Mouse (Mus musculus) common myeloid progenitor, adult 5-6 weeks (primary cell): ENCODE measurements around the gene Idua. TPM values are rescaled to one million over a fixed set of nuclear protein-coding genes. Genes with fewer than 3 reads are reported as not detected.

Source experiments
- ATAC-seq: replicated peaks from 2 replicates; pipeline ENCODE4 v1.8.0; 2016; ENCODE audit warnings: low read depth, mild to moderate bottlenecking, moderate TSS enrichment, inconsistent platforms; ENCODE audit not compliant: poor library complexity, severe bottlenecking
- total RNA-seq: library from RNA; stranded (forward); fragments of 200-1000, 187-1606 nt; gene quantifications from 2 replicates; pipeline ENCODE4 v1.2.3, GENCODE M21; 2017

Idua gene
- total RNA-seq, 1 experiment from 2014 or later: 6.6 TPM

GRCm38 (mm10) chr5:108713096-108713495, 53.0 kb downstream of the Idua start:
- ATAC-seq: no peak

DNA sequence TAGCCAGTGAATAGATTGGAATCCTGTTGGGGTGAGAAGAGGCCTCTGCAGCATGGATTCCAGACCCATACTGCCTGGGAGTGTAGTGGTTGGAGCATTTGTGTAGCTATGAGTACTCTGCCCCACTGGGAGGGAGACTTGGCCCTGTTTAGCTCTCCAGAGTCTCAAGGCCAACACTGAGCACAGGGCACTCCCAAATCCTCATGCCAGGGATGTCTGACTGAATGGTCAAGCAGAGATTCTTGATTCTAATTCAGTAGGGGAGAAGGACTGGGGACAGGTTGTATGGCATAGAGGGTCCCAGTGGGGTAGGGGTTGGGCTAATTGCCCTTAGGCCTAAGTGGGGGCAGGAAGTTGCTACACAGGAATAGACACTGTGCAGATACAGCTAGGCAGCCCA, 53.6 kb downstream of the Idua start:
- ATAC-seq: no peak

- no peak for ATAC-seq
Observed at GRCm38 (mm10) chr5:108714149-108714548, 54.0 kb downstream of the Idua start.

DNA sequence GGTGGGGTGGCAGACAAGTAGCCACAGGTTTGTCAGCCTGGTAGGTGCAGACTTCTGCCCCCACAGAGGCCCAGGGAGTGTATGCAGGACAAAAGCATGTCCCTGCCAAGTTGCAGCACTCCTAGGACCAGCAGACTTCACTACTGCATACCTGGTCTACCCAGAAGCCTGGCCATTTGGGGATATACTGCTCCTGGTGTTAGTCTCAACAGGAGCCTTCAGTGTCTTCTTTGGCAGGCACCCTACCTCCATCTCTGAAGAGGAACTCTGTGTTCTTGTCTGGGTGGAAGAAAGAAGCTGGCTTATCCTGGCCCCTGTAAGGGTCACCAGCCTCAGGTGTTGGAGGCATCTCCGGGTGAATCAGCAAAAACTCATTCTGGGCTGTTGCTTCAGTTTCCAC, 55.8 kb downstream of the Idua start:
- no peak for ATAC-seq

- ATAC-seq: no peak
Observed at GRCm38 (mm10) chr5:108718051-108718450, 57.9 kb downstream of the Idua start.

- ATAC-seq: no peak
Observed at GRCm38 (mm10) chr5:108719761-108720160, 59.6 kb downstream of the Idua start.

DNA sequence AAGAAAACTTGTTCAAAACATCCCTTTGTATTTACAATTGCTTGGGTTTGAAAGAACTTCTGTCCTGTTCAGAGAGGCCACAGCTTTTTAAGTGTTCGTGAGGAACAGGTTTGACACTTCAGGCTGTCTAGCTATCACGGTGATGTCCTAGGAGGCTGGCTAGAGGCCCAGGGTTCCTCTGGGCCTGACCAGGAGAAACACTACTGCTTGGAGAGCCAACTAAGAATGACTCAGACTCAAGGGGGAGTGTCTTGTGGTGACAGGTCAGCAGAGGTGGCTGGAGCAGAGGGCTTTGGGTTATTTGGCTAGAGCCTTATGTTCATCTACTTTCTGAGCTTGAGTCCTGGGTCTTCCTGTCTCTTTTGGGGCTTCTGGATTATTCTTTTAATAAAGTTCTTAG, 63.9 kb downstream of the Idua start:
- no peak for ATAC-seq

DNA sequence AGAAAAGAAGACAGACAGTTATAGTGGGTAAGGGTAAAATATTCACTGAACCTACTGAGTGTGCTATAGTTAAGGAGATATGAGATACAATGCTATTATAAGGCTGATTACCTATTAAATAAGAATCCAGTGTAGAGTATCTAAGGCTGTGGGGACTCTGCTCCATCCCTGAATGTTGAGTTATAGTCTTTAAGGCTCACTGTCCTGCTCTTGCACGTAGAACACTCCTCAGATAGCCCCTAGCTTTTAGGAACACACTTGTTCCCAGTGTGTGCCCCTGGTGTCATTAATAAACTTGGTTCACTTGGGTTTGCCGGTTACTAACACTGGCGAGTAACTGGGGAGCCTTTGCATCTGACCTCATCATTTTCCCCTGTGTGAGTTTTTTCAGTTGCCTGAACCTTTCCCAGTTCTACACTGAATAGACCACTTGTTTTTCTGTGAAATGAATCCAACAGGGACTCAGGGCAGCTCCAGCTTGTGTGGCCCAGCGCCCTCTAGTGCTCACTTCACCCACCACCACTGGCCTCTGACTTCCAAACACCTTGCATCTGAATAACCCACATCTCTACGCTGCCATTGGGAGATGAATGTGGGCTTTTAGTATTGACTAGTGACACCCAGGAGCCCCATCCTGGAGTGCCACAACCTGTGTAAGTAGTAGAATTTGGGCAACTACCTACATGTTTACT, 66.6 kb downstream of the Idua start:
- peak; percentile 97 for ATAC-seq

DNA sequence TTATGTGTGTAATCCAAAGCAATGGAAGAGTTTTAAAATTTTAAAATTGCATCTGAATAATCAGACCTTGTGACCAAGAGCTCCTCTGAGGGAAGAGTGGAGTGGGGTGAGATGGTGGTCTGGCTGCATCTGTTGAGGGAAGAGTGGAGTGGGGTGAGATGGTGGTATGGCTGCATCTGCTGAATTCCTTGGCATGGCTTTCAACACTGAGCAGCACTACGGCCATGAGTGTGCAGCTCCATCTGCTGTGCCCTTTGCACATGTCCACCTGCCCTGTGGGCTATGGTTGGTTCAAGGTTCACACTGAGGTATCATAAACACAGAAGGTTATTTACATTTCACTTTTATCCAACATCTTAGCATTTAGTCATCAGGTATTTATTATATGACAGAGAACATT, 67.3 kb downstream of the Idua start:
- no peak for ATAC-seq

Other genes with a start within 250 kb of the Idua start
- 186 and 241 TPM in 2 replicates for gene Atp5k, start 225.9 kb upstream of the Idua start, total RNA-seq
- gene Mfsd7a, start 211.4 kb upstream of the Idua start, total RNA-seq: 0.46 TPM in 1 of 2 replicates, not detected in the other
- gene Pcgf3, start 199.1 kb upstream of the Idua start, total RNA-seq: 13.0 and 16.1 TPM in 2 replicates
- gene Cplx1, start 110.3 kb upstream of the Idua start, total RNA-seq: 0.27 TPM in 1 of 2 replicates, not detected in the other
- gene Gak, start 30.6 kb upstream of the Idua start, total RNA-seq: 102 and 105 TPM in 2 replicates
- gene Tmem175, start 30.6 kb upstream of the Idua start, total RNA-seq: 17.2 and 19.9 TPM in 2 replicates
- 6.2 and 12.8 TPM in 2 replicates for gene Dgkq, start 9.3 kb downstream of the Idua start, total RNA-seq
- 3.9 and 5.1 TPM in 2 replicates for gene Slc26a1, start 15.2 kb downstream of the Idua start, total RNA-seq
- gene Fgfrl1, start 32.1 kb downstream of the Idua start, total RNA-seq: 1.6 and 3.7 TPM in 2 replicates
- gene Rnf212, start 114.7 kb downstream of the Idua start, total RNA-seq: 0.78 TPM in 1 of 2 replicates, not detected in the other
- not detected in 2 replicates for gene Tmed11, start 135.0 kb downstream of the Idua start, total RNA-seq
- gene Vmn2r8, start 148.5 kb downstream of the Idua start, total RNA-seq: not detected in 2 replicates
- gene Vmn2r9, start 192.3 kb downstream of the Idua start, total RNA-seq: not detected in 2 replicates